Mouse (Mus musculus): Measurements from ENCODE around the gene Atg16l1. TPM values are rescaled to one million over a fixed set of nuclear protein-coding genes. Genes with fewer than 3 reads are reported as not detected.

The Atg16l1 gene
- total RNA-seq, 4 experiments from 2014 or later = 14.4 to 18.5 (median 16.4) TPM

DNA sequence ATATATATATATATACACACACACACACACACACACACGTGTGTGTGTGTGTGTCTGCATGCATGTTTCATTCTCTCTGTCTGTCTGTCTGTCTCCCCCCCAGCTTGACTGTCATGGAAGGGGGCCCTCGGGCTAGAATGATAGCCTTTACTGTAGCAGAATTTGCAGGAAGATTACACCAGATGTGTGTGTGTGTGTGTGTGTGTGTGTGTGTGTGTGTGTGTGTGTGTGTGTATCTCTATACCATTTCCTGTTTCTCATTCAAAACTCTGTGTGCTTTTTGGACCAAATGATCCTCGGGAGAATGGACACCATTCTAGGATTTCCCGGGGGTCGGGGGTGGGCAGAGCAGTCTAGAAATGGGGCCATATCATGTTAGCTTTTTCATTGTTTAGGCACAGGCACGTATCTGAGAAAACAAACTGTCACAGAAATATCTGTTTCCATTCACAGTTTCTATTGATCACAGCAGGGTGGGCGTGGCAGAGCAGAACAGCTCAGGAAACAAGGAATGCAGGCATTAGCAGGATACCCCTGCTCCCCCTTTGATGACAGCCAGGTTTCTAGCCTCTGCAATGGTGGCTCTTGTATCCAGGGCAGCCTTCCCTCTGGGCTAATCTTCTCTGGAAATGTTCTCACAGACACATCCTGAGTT lies 73.4 kb downstream of the Atg16l1 start:
- no peak for DNase-seq (ENCODE audit: low spot score in 2 of 2)

GRCm38 (mm10) chr1:87829621-87830211 lies 74.0 kb downstream of the Atg16l1 start:
- DNase-seq (ENCODE audit: low spot score in 2 of 2) = no peak

- no peak for DNase-seq (ENCODE audit: low spot score in 2 of 2)
Measured at GRCm38 (mm10) chr1:87836453-87836852, 80.8 kb downstream of the Atg16l1 start.

- DNase-seq (ENCODE audit: low spot score in 2 of 2) = no peak
Measured at GRCm38 (mm10) chr1:87837018-87837417, 81.3 kb downstream of the Atg16l1 start.

- no peak for DNase-seq (ENCODE audit: low spot score in 2 of 2)
Measured at GRCm38 (mm10) chr1:87840411-87841208, 84.9 kb downstream of the Atg16l1 start.

Other genes starting within 250 kb of the Atg16l1 start
- 10 to 100 TPM in 3 of 4 experiments, 1 to 10 TPM in 1; 8.7 to 15.9 (median 12.2) TPM for gene Neu2, start 246.0 kb upstream of the Atg16l1 start, total RNA-seq (2022)
- under 1 TPM in 3 of 4 experiments, not detected in 1; 0.13 to 0.19 (median 0.16) TPM for gene Ngef, start 182.0 kb upstream of the Atg16l1 start, total RNA-seq (2022)
- gene Inpp5d, start 135.6 kb upstream of the Atg16l1 start, total RNA-seq (2022) = 1 to 10 TPM; 1.8 to 3.9 (median 2.6) TPM
- under 1 TPM in 1 of 4 experiments, not detected in 3; 0.16 TPM for gene Sag, start 47.8 kb downstream of the Atg16l1 start, total RNA-seq (2022)
- gene Dgkd, start 97.4 kb downstream of the Atg16l1 start, total RNA-seq (2022) = 10 to 100 TPM; 23.4 to 30.2 (median 28.0) TPM